Mouse (Mus musculus) embryo, embryonic 11.5 days (tissue): ENCODE measurements around the gene Fcrl5.

Experiments
- DNase-seq: peaks from one replicate; pipeline ENCODE4 v3.0.0-alpha.2; 2012; ENCODE audit warnings: low read depth, low spot score

Fcrl5 gene

GRCm38 (mm10) chr3:87500088-87501055 lies 64.8 kb downstream of the Fcrl5 start:
- no peak for DNase-seq

GRCm38 (mm10) chr3:87501151-87501550 lies 65.6 kb downstream of the Fcrl5 start:
- no peak for DNase-seq

- no peak for DNase-seq
These were observed 67.2 kb downstream of the Fcrl5 start for GRCm38 (mm10) chr3:87502771-87503170.

- DNase-seq, result no peak
These were observed 68.8 kb downstream of the Fcrl5 start for GRCm38 (mm10) chr3:87504330-87504729.

GRCm38 (mm10) chr3:87504749-87505425 lies 69.3 kb downstream of the Fcrl5 start:
- DNase-seq, result no peak

GRCm38 (mm10) chr3:87506456-87507416 lies 71.2 kb downstream of the Fcrl5 start:
- DNase-seq, result no peak

GRCm38 (mm10) chr3:87508205-87508901 lies 72.8 kb downstream of the Fcrl5 start:
- peak; percentile 72 for DNase-seq

GRCm38 (mm10) chr3:87509061-87509460 lies 73.5 kb downstream of the Fcrl5 start:
- no peak for DNase-seq

GRCm38 (mm10) chr3:87510832-87511231 lies 75.3 kb downstream of the Fcrl5 start:
- no peak for DNase-seq

GRCm38 (mm10) chr3:87511971-87512765 lies 76.6 kb downstream of the Fcrl5 start:
- no peak for DNase-seq

GRCm38 (mm10) chr3:87515567-87516081 lies 80.1 kb downstream of the Fcrl5 start:
- no peak for DNase-seq

GRCm38 (mm10) chr3:87518425-87518824 lies 82.9 kb downstream of the Fcrl5 start:
- DNase-seq, result no peak

GRCm38 (mm10) chr3:87521126-87521525 lies 85.6 kb downstream of the Fcrl5 start:
- DNase-seq, result no peak

- no peak for DNase-seq
These were observed 86.3 kb downstream of the Fcrl5 start for GRCm38 (mm10) chr3:87521833-87522232.

- no peak for DNase-seq
These were observed 88.1 kb downstream of the Fcrl5 start for GRCm38 (mm10) chr3:87523701-87524100.

- DNase-seq, result peak; percentile 74
These were observed 89.7 kb downstream of the Fcrl5 start, which contains the start of gene Etv3 for GRCm38 (mm10) chr3:87525043-87525836. TSS of gene Etv3 (plus strand) at chr3:87525407.

- no peak for DNase-seq
These were observed 90.4 kb downstream of the Fcrl5 start for GRCm38 (mm10) chr3:87525837-87526570.

- no peak for DNase-seq
These were observed 91.6 kb downstream of the Fcrl5 start for GRCm38 (mm10) chr3:87527139-87527538.
